Mouse (Mus musculus): ENCODE measurements around the gene Pnma1.

The Pnma1 gene

DNA sequence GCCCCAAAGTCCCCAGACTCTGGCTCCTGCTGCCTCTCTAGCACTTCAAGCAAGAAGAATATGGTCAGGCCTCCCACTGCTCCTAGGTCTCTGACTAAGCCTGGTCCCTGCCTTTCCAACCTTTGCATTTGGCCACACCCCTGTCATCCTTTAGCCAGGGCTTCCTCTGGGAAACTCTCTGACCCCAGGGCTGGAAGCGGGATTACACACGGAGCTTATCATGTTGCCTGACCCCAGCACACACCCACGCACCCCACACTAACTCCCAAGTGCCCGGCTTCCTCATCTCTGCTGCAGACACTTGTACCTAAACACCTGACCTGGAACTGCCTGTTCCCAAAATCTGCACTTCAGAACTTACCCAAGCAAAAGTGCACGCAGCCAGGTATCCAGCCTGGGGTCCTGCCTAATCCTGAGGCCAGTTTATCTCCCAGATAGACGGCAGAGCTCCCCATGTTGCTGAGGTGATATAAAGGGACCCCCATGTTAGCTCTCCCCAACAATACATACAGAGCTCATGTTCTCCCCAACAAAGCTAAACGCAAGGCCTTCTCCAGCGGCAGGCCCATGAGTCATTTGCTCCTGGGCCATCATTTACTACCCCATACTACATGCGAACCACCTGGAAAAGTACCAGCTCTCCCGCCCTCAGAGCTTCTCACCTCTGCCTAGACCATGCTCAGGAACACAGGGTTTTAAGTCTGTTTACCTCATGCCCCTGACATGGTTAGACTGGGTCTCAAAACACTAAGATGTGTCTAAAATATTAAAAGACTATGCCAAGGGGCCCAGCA, 30.6 kb upstream of the Pnma1 start:
- no peak for DNase-seq (ENCODE audit: low read depth, low spot score)

DNA sequence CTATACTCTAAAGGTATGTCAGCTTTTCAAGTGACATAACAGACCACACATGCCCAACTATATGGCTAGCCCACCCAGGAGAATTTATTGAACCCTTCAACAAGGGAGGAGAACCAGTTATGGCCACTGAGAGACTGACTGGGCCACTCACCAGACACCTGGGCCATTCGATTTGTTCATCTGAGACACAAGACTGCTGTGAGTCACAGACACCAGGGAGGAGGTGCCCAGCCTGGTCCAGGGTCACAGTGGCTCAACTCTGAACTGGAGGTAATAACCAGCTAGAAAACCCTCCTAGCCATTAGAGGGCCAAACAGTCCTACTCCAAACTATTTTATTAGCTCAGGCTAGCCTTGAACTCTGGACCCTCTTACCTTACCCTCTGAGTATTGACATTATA, 29.8 kb upstream of the Pnma1 start:
- no peak for DNase-seq (ENCODE audit: low read depth, low spot score)

DNA sequence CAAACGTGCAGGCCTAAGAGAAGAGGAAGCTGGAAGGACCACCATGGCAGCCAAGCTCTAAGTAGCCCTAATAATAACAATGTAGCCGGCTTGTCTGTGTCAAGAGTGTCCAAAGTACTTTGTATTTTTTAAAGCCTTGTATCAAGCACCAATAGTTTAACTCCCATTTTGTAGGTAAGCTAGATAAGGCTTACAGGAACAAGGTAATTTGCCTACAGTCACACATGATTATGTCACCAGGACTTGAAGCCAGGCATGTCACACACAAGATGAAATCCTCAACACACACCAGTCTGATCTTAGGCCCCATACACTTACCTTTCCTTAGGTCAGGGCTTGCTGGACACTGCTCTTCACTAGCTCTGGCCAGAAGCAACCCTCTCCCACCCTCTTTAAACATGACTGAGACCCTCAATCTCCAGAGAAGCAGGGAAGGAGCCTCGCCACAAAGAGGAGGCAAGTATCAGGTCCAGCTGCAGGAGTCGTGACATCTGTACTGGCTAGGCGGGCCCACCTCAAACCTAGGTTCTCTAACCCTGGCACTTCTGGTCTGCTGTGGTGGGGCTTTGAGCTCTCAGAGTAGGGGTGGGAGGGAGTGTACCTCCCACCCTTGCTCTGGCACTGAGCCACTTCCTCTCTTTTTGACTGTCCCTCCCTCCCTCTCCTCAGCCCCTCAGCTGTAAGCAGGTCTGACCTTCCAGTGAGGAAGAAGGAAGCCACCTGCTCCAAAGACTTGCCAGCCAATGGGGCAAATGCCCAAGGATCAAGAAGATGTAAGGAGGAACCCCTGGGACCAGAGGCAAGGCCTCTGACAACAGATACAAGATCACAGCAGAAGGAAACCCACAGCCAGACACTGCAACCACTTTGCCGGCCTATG, 28.8 kb upstream of the Pnma1 start:
- no peak for DNase-seq (ENCODE audit: low read depth, low spot score)

DNA sequence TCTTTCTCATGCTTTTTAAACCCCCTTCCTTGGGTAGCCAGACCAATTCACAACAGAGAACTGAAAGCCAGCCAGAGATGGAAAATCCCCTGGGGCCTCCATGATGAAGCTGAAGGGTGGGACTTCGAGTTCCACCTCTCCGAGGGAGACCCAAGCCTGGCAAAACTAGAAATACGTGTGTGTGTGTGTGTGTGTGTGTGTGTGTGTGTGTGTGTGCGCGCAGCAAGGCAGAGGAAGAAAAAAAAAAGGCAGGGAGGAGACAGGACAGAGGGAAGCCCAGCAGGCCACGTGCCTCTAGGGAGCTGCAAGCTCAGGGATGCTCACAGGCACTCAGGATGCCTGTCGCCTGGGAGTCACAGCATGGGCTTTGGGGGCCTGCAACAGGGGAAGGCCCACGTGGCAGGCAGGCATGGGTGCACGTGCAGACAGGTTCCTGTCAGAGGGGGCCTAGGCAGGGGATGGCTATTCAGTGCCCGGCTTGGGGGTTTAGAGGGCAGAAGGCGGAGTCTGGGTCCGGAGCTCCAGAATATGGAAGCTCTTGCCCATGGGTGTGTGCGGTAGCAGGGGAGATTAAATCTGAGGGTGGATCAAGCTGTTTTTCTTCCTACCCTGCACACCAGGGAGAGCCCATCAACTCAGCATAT, 28.0 kb upstream of the Pnma1 start:
- DNase-seq (ENCODE audit: low read depth, low spot score), result no peak

DNA sequence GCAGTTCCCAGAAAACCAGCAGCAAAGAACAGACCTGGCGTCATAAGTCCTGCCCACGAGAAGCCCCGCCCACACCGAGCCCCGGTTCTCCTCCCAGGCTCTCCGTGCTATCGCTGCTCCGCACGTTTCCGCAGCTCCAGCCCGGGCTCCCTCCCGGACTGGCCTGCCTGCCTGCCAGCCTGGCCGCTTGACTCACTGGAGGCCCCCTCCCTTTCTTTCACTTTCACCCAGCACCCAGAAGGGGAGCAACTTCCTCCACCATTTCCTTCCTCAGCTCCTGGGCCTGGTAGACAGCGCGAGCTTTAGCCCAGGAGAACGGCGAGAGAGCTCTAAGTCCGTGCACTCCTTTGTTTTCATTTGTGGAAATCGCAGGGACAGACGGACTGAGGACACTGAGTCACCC, 27.4 kb upstream of the Pnma1 start:
- DNase-seq (ENCODE audit: low read depth, low spot score), result peak; percentile 63

DNA sequence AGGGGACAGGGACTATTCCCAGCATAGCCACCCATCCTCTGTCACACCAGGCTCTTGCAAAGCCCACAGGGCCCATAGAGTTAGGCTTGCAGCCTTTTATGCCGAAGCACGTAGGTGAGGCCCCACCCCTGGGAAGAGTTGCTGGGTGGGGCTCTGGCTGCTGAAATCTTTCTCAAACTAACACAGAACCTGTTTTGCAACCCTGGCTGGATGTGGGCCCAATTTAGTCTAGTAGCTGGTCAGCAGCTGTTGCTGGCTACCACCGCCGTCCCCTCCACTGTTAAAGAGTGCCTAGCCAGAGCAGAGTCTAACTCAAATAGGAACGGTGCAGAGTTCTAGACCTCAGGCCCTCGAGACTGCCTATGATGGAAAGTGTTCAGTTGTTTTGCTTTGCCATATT, 26.6 kb upstream of the Pnma1 start:
- no peak for DNase-seq (ENCODE audit: low read depth, low spot score)

DNA sequence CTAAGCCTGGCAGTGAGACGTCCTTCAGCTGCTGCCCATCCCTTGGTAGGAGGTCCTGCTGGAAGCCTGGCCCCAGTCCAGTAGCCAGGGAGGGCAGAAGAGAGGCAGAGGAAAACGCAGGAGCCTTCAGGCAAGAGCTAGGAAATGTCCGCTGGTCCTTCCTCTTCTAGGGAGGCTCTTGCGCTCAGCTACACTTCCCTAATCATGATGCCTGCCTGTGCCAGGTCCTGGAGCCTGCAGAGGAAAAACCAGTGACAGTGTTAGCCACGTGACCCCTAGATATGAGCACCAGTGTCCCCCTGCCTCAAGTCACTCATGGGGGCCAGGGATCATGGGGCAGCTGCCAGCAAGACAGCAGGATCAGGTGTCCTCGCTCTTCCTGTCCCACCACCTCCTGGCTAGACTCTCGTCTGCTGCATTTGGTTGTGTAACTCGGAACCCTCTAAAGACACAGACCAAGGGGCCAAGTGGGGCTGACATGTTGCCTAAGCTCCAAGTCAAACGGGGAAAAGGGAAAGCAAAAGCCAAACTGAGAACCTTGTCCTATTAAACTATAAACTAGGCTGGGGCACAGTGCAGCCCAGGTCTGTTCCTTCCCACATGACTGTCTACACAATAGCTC, 26.0 kb upstream of the Pnma1 start:
- no peak for DNase-seq (ENCODE audit: low read depth, low spot score)

DNA sequence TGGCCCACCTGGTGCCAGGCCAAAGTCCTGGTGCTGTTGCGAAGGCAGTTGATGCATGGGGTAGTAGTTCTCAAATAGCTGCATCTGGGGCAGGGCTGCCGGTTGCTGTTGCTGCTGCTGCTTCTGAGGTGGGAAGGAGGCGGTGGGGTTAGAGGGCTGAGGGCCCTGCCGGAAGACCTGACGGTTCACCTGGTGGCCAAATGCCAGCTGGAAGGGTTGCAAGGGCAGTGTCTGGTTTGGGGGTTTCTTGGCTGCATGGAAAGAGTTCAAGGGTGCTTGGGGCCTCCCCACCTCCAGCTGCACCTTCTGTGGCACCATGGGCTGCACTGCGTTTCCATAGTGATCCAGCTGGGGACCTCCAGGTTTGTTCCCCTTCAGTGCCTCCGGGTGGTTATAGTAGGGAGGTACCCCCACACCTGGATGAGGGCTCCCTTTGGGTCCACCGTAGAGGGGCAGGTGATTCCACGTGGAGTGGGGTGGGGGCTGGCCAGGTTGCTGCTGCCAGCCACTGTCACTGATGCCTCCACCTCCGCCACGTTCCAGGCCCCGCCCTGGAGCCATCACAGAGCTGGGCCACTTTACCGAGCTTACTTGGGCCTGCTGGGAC, 25.1 kb upstream of the Pnma1 start:
- no peak for DNase-seq (ENCODE audit: low read depth, low spot score)

DNA sequence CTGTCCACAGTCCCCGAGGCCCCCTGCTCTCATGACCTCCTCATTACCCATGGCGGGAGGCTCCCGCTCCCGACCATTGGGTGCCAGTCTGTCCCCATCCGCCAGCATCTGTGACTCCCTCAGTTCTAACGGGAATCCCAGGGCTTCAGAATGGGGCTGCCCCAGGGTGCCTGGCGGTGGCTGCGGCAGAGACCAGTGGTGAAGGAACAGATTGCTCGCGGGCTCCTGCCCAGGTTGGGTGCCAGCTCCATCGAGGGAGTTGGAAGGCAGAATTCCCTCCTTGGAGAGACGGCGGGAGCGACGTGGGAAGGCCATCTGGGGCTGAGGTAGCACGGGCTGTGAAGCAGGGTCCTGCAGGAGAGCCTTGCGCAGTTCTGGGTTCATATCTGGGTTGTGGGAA, 24.6 kb upstream of the Pnma1 start:
- DNase-seq (ENCODE audit: low read depth, low spot score), result no peak

DNA sequence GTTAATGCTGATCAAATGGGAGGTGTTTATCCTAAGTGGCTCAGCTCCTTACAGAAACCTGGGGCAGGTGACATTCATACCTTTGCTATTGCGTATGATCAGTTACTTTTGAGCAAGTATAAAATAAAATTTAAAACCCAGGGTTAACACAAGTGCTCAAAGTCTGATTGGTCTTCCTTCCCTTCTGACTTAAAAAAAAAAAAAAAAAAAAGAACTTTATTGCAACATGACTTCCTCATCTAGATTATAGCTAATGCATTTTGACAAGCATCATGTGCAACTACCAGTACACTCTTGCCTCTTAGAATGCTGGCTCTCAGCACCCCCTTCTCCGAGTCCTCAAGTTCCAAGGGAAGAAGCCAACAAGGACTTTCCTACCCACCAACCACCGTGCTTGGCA, 23.9 kb upstream of the Pnma1 start:
- DNase-seq (ENCODE audit: low read depth, low spot score), result no peak

DNA sequence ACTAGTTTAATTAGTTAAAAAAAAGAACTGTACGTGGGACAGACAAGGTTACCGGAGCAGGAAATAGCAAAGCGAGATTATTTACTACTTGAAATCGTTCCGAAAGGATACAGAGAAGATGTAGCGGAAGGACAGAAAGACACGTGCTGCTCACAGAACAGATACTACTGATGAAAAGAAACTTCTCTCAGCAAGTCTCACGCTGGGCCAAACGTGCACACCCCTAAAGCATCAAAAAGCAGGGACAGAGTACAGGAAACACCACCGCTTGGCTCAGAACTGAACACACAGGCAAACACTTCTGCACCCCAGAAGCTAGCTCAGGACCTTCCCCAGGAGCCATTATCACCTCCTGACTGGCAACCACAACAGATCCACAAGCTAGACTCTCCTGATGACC, 22.3 kb upstream of the Pnma1 start:
- no peak for DNase-seq (ENCODE audit: low read depth, low spot score)

DNA sequence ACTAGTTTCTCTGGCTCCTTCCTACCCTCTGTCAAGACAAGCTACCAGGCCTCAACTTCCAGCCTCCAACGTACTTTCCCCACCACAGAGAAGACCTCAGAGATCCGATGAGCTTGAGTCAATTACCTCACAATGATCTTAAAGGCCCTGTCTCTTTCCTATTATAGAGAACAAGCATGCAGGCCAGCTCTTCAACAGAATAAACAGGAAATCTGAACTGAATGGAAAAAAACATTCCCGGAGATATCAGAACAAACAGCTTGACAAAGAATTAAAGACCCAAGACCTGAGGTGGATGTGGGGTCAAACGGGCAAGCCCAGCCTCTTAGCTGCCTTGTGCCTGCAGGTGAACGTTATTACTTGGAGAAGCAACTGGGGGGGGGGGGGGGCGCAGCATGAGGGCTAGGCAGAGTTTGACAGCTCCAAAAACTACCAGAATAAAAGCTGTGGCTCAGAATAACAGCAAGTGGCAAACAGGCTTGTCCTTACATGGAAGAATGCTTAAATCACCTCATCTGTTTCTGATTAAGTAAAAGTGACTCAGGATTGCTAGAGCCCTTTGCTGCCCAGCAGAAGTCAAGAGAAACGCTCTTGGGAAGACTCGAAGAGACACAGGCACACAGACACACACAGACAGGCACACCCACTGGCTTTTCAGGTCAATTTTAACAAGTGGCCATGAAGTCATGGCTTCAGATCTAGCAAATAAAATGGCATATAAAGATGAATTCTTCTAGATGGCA, 17.5 kb upstream of the Pnma1 start:
- no peak for DNase-seq (ENCODE audit: low read depth, low spot score)

DNA sequence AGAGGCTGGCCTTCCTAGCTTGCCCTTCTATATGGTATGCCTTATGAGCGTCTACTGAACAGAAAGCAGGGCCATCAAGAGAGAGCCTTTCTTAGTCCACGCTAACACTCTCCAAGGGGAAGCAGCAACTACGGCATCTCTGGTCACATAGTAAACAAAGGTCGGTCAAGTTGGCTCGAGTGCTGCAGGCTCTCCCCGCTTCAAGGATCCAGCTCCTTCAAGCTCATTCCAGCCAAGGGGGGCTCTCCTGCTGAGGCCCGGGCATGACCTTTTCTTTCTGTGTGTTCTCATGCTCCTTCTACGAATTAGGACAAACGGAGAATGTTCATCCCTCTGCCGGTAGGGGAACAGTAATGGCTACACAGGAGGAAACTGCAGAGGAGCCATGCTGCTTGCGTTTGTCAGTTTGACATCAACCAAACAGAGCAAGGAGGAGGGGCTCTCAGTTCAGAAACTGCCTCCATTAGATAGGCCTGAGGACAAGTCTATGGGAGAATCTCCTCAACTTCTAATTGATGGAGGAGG, 15.4 kb upstream of the Pnma1 start:
- no peak for DNase-seq (ENCODE audit: low read depth, low spot score)

DNA sequence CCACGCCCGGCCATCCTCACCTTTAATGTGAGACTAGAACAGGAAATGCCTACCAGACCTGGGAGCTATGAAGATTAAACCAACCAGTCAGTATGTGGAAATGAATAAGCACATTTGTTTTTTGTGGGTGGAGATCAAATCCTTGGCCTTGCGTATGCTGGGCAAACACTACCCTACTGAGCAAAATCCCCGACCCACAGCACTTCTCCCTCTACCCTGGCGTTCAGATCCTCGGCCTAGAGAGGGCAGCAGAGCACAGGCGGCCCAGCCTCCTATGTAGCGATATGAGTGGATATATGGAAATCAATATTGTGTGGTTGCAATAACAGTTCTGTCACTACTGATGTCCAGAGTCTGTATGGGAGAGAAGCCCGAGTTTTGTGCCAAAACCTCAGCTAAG, 14.8 kb upstream of the Pnma1 start:
- DNase-seq (ENCODE audit: low read depth, low spot score), result no peak

DNA sequence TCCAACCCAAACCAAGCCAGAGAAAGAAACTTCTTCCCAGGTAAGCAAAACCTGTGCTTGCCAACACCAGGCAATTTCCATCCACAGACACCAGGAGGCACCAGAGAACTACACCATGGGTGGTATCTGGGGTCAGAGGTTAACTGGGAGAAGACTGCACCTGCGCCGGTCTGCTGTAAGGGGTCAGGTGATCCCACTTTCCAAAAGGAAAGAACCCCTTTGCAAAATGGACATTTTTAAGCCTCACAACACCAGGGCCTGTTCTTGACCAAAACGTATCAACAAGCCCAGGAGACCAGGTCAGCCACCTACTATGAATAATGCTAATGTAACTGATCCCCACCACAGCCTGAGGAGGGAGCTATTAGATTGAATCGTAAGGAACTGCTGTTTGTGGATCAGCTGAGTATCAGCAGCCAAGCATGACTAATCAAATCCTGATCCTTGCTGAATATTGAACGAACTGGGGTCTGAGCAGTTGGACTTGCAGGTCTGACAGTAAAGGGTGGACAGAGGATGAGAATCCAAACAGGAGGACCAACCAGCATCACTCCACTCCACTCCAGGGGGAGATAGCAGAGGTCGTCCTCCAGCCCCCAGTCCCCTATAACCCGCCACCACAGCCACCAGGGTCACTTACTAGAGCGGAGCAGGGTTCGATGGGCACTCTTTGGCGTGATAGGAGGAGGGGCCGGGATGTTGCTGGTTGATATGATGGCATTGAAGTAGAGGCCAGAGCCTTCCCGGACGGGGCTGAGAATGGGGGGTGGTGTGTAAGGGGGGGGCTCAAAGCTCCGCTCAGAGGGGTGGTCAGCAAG, 13.5 kb upstream of the Pnma1 start:
- DNase-seq (ENCODE audit: low read depth, low spot score), result no peak

DNA sequence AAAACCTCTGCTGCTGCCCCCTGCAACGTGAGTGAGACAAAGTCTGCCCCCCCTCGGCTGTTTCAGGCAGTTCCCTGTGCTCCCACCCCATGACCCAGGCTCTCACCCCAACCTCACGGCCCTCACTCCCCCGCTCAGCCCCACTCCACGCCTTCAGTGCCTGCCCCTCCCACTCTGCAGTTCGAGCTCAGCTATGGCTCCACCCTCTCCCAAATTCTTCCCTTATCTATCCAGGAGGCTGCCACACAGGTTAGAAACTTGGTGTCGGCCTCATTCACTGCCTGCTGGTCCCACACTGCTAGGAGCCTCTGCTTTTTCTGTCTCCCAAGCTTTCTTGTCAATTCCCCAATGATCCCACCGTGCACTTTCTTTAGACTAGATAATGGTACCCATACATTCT, 12.8 kb upstream of the Pnma1 start:
- DNase-seq (ENCODE audit: low read depth, low spot score), result no peak

DNA sequence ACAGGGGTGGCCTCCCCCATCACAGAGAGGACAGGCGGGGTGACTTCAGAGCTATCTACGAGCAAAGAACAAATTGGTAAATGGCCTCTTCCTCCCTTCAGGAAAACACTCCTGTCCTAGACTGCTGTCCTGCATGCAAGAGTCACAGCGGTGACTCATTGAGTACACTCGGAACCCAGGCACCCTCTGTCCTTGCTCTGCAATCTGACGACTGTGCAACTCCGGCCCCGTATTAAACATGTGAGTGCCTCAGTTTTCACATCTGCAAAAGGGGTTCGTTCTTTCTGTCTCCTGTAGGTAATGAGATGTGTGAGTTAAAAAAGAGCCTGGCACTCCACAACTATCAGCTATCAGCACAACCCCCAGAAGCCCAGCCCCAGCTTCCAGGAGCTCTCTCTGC, 12.2 kb upstream of the Pnma1 start:
- DNase-seq (ENCODE audit: low read depth, low spot score), result no peak

DNA sequence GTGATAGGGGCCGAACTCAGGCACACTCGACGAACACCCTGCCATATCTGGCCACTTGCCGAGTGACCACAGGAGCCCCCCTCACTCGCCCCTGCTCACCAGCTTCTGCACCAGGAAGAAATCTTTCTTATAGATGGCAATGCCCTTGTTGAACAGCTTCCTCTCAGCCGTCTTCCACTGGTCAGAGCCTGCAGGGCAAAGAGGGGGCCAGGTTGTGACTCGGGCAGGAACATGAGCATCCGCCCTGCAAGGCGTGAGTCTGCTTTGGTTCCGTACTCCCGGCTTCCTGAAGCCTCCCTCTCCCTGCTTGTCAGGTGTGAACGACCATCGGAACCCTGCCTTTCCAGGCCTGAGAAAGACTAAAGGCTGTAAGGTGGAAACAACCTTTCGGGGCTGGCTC, 9.9 kb upstream of the Pnma1 start:
- no peak for DNase-seq (ENCODE audit: low read depth, low spot score)

DNA sequence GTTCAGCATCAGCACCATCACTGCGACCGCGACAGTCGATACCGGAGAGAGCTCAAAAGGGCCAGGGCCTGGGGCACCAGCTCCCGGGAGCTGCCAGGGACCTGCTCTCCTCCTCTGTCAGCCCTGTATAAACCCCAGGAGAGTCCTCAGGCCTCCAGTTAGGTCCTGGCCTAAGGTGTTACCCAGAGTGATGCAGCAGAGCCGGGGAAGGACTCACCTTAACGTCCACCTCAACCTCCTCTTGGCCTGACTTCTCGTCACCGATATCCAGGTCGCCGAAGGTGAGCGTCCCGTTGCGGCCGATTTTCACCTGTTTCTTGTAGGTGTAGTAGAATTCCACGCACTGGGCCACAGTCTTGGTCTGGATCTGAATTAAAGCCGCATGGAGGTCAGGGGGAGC, 7.9 kb upstream of the Pnma1 start:
- DNase-seq (ENCODE audit: low read depth, low spot score), result no peak

DNA sequence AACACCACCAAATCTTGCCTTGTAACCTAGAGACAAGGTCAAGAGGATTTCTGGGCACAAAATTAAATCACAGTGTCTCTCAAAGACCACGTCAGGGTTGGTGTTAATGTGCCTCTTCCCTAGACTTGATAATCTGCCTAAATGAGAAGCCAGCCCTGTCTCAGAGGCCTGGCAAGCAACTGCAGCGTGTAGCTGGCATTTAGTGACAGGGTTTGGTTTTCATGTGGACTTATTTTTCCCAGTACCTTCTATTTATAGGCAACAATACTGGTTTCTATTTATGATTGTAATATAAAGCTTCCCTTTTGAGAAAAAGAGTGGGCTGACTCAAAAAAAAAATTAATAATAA, 7.2 kb upstream of the Pnma1 start:
- no peak for DNase-seq (ENCODE audit: low read depth, low spot score)
